Mouse (Mus musculus) embryo, embryonic 11.5 days (tissue): Measurements from ENCODE around the gene Rras.

ENCODE experiments used
- DNase-seq: peaks from one replicate; pipeline ENCODE4 v3.0.0-alpha.2; 2012; ENCODE audit warnings: low read depth, low spot score

The Rras gene

DNA sequence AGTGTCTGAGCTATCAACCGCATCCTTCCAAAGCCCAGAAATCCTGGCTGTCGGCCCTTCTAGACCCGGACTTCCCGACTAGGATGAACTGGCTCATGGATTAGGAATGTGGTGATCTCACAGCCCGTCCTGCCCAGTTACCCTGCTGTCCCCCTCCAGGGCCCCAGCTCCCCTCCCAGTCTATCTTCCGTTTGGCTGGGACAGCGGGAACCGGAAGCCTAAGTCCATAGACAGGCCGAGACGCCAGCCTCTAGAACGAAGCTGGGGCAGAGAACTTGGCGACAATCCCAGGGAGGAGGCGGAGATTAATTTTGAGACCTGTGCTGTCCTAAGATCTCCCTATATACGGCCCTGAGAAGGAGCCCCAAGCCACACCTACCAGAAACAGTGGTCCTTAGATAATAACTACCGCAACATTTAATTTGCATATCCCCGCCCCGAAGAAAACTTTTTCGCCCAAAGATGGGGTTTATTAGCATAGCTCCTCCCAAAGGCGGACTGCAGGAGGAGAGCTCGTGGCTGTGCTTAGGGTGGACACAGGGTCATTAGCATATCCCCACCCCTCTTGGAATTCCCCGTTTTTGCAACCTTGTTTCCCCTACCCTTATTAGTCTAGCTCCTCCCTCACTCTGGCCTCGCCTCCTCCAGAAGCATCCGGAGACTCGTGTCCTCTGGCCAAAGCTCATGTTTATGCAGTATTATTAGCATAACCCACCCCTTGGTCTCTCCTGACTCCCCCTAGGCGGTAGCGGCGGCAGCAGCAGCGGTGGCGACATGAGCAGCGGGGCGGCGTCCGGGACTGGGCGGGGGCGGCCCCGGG is at the start of gene Rras:
Gene Rras, plus strand, starts transcription at position 720 of the 820 bp plus-strand sequence.
- DNase-seq = peak; percentile 93

DNA sequence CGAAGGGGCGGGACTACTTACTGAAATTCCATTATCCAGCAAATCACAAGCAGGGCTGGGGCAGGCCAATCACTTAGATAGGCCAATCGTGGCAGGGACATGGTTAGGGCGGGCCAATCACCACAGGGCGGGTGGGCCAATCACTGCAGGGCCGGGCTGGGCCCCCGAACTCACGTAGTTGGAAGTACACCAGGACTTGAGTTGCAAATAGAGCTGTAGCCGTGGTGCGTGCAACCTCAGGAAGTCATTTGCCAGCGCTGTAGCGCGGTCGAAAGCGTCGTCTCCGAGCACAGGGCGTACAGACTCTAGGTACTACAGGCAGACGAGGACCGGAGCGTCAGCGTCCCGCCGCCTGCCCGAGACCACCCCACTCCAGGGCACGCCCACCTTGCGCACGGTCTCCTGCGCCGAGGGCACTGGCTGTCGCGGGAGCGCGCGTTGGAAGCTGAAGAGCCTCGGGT is 47.5 kb upstream of the Rras start:
- peak; percentile 80 for DNase-seq

- DNase-seq = no peak
Observed at GRCm38 (mm10) chr7:44971142-44971541, 46.6 kb upstream of the Rras start.

GRCm38 (mm10) chr7:44973415-44974130 is 44.2 kb upstream of the Rras start:
- DNase-seq = no peak

DNA sequence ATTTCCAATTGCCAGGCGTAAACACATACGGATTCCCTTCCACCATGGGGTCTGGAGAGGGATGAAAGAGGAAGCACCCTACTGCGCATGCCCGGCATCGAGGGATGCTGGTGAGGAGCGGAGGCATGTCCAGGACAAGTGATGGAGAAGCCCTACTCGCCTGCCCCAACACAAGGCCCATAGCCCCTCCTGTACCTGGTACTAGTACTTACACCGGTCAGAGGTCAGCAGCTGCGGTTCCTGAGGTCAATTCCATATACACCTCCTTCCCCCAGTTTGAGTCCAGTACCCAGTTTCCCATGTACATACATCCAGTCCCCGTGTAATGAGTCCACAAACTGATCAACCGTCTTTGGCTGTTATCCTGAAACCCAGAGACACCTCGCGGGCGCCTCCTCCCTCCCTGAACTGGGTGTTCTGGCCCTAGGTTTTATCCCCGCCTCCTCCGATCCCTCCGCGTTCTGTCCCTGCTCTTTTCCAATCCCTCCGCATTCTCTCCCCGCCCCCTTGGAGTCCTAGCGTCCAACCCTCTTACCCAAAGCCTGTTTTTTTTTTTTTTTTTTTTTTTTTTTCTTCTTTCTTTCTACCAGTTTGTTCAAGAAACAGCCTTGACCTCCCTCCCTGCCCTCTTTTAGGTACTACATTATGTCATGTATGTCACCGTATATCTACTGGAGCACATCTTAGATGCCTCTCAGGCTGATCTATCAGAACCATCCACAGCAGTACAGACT is 43.2 kb upstream of the Rras start, which contains the start of gene Cpt1c:
Gene Cpt1c, minus strand, starts transcription at position 469 of the 734 bp plus-strand sequence.
- peak; percentile 73 for DNase-seq

DNA sequence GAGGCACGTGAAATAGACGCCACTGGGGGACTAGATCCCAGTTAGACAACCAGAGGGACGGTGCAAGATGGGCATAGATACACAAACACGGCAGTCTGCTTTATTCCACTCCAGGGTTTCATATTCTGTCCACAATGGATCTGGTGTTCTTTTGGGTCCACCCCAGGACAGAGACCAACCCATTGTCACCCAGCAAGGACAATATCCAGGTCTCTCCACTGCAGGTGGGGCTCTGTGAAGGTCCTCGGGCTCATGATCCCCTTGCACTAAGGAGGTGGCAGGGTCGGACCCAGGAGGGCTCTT is 42.7 kb upstream of the Rras start:
- no peak for DNase-seq

DNA sequence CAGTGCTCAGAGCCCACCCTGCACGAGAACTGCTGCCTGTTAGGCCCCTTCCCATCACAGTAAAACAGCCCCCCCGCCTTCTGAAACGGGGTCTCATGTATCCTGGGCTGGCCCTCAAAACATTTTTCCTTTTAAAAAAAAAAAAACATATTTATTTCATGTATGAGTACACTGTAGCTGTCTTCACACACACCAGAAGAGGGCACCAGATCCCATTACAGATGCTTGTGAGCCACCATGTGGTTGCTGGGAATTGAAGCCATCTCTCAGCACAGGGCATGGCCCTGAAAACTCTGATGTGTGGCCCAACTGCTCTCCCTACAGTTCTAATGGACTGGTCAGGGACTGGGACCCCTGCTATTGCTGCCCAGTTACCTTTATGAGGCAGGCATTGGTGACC is 39.5 kb upstream of the Rras start:
- no peak for DNase-seq

GRCm38 (mm10) chr7:44981539-44981938 is 36.2 kb upstream of the Rras start:
- no peak for DNase-seq

DNA sequence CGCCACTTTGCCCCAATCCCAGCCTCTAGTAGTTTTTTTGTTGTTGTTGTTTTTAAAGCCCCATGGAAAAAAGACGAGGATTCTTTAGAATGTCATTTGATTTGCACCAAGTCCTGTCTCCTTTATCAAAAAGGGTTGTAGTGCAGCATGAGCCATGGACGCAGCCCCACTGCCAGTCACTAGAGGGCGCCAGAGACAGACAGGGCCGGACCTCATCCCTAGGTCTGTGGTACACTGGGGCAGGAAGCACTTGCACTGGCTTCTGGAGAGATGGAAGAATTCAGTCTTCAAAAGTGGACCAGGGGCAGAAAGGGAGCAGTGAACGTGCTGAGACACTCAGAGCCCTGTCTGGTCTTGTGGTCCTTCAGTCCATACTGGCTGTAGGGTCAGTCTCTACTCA is 34.7 kb upstream of the Rras start:
- DNase-seq = peak; percentile 73

GRCm38 (mm10) chr7:44983944-44984832 is 33.6 kb upstream of the Rras start:
- DNase-seq = no peak

GRCm38 (mm10) chr7:44984833-44985164 is 33.0 kb upstream of the Rras start:
- no peak for DNase-seq

DNA sequence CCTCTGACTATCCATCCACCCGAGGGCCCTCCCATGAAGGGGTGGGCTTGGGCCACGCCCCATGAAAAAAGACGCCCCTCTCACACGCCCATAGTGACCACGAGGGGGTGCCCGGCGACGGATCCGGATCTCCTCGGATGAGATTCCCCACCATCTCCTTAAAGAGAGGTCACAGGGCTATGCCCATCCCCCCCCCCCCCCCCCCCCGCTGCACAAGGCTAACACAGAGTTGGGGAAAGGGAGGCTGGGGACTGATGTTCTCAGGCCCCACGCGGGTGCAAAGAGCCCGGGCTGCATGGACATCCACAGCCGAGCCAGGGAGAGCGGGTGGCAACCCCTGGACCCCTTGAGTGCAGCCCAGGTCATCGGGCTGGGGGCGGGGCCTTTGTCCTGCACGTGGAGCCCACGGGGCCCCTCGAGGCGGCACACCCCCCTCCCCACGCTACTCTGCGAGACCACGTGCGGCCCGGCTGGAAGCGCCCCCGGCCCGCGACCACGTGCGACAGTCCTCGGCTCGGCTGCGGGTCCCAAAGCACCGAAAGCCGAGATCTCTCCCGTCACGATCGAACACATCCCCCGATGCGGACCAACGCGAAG is 32.1 kb upstream of the Rras start:
- DNase-seq = peak; percentile 63

DNA sequence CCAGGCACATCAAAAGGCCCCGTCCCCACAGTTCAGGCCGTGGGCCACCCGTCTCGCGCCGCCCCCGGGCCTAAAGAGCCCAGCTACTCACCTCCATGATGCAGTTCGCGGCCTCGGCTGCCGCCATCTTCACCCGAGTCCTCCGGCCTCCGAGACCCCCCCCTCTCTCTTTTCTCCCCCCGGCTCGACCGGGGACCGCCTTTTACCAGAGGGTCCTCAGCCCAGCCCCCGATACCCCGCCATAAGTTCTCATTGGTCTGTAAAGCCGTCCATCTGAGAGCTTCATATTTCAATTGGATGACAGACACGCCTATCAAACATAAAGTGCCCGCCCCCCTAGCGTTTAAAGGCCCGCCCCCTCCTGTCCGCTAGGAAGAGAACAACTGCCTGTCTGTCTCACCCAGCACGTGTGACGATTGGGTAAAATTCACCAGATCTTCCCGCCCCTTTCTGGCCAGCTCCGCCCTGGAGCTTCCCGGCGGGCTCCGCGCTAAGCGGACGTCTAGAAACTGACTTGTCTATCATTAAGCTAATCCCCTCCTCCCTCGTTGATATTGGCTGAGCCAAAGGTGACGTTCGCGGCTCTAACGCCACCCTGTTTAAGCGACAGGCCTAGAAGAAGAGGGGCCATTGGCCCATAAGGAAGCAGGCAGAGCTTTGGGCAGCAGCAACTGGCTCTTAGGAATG is 31.4 kb upstream of the Rras start, which contains the start of gene Prmt1:
Gene Prmt1, minus strand, starts transcription at position 377 of the 687 bp plus-strand sequence.
- DNase-seq = peak; percentile 97

- no peak for DNase-seq
Observed at GRCm38 (mm10) chr7:44986879-44987718, 30.7 kb upstream of the Rras start.

DNA sequence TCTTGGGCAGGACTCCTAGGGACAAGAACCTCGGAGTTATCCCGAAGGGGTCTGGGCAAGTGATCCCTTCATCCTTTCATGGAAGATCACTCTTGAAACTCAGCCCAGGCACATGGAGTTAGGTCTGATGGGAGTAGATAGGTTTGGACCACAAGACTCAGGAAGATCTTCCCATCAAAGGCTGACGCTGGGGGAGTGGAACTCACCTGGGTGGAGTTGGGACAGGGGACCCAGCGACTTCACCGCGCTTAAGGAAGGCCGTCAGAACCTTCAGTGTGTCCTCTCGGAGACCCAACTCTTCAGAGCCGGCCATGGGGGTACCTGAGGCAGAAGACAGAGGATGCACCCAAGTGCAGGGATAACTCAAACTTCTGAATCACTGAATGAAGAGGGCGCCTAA is 21.1 kb upstream of the Rras start:
- no peak for DNase-seq

- peak; percentile 94 for DNase-seq
Observed at GRCm38 (mm10) chr7:44997231-44997939, 20.4 kb upstream of the Rras start, which contains the start of gene Irf3. Irf3 (plus strand) TSS chr7:44997648.

GRCm38 (mm10) chr7:44997940-44998428 is 19.8 kb upstream of the Rras start:
- no peak for DNase-seq

DNA sequence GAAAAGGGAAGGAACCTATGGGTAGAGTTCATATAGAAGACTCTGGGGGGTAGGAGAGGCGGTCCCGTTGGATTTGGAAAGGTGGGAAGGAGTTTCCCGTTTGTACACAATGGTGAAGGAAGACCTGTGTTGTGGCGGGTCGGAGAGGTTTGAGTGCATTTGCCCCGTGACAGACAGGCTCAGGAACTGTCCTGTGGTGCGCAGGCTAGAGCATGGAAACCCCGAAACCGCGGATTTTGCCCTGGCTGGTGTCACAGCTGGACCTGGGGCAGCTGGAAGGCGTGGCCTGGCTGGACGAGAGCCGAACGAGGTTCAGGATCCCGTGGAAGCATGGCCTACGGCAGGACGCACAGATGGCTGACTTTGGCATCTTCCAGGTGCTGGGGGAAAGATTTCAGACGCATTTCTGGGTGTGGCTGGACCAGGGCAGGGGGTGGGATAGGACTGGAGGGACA is 19.2 kb upstream of the Rras start, which contains the start of gene Bcl2l12:
Gene Bcl2l12, minus strand, starts transcription at position 212 of the 455 bp plus-strand sequence.
- DNase-seq = no peak
